Mouse (Mus musculus) bone marrow macrophage, adult 2 months (primary cell): Measurements from ENCODE around the gene Il1a.

Source experiments
- CTCF ChIP-seq: IDR thresholded peaks from 2 replicates; pipeline ENCODE4 v1.5.1; 2012; ENCODE audit warnings: low read depth, mild to moderate bottlenecking, low read length, moderate library complexity
- POLR2A ChIP-seq: IDR thresholded peaks from 2 replicates; pipeline ENCODE4 v1.6.1; 2012; ENCODE audit warnings: mild to moderate bottlenecking, low read depth, low read length, borderline replicate concordance

- TF ChIP-seq POLR2A (no peak), CTCF (no peak)
Measured at GRCm38 (mm10) chr2:129320033-129320605, 10.3 kb upstream of the Il1a start.
